Mouse (Mus musculus): Measurements from ENCODE around the gene C2cd4a.

Gene C2cd4a

DNA sequence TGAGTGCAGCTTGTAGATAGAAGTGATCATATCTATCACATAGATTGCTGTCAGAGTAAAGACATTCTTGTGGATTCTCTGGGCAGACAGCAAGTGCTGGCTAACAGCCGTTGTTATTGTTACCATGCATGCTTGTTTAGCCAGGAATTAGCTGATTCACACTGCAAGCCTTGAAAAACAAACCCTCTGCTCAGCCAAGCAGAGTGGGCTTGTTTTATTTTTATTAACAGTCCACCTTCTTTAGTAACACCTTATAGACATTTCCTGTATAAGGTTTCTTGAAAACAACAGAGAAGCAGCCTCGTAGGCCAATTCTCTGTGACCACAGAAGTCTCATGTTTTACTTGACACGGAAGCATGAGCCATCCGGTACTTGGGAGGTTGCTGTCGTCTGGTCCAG lies 2.4 kb upstream of the C2cd4a start:
- no peak for DNase-seq (ENCODE audit: low spot score)

DNA sequence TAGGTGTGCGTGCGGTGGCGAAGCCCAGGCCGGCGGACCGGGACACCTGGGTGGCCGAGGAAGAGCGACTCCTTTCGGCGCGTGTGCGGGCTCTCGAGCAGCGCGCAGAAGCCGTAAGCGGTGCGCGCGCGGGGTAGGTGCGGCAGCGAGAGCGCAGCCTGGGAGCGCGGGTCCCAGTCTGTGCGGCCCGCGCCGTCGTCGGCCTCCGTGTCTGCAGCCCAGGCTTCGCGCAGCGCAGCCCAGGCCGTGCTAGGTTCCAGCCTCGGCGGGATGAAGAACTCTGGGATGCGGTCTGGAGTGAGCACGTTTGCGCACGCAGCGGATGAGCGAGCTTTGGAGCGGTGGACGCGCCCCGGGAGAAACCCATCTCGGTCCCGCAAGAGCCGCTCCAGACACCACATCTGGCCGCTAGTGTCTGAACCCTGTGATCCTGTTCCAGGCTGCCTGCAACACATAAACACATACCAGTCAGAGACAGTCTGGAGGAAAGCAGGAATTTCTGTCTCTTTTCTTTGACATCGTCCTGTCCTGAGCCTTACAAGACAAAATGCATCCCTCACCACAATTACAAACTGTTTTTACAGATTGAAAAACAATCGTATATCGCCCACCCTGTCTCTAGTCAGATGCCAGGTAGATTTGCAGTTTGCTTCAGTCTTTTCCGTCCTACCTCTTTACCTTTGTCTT lies 628 bp downstream of the C2cd4a start:
- DNase-seq (ENCODE audit: low spot score) = no peak

DNA sequence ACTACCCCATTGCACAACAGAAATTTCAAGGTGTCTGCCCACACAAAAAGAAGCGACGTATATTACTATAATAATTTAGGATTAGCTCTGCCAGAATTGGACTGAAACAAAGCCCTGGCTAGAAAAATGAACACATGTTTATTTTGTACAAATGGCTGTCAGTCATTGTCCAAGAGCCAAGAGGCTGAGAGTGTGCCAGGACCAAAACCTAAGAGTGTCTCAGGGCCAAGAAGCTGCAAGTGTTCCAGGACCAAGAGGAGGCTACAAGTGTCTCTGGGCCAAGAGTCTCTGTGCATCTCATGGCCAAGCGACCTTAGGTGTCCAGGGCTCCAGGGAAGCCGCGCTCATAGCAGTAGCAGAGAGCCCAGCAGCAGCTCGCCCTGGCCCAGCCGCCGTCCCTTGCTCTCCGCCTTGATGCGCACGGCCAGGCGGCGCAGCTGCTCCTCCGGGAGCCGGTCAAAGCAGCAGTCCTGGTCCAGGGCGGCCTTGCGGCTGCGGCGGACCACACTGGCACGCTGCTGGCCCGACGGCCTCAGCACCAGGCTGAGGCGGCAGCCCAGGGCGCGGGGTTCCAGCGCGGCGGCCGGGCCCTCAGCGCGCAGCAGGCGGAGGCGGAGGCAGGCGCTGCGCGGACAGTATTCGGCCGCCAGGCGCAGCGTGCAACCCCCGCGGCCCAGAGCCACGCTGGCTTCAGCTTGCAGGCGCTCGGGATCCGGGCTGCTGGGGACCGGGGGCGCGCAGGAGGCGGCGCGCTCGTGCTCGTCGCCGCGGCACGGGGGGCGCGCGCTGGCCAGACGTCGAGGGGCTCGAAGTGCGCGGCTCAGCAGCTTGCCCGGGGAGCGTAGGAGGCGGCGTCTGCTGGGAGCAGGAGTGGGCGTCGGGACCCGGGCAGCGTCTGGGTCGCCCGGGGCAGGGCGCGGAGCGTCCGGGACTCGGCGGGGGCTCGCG lies 1.4 kb downstream of the C2cd4a start:
- no peak for DNase-seq (ENCODE audit: low spot score)

DNA sequence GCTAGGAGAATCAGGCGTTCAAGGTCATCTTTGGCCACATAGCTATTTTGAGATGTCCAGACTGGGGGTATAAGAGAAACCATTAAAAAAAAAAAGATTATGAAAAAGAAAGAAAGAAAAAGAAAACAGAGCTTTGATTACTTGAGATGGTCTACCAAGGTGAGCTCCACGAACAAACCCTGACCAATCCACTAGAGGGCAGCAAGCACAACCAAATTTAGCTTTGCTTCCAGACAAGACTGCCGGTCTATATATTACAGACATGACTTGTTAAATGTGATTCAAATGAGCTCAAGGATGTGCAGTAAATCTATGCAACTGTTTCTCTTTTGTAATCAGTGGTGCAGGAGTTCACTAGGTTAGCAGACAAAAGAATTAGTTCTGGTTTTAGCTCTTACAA lies 3.9 kb downstream of the C2cd4a start:
- DNase-seq (ENCODE audit: low spot score) = peak; percentile 72

DNA sequence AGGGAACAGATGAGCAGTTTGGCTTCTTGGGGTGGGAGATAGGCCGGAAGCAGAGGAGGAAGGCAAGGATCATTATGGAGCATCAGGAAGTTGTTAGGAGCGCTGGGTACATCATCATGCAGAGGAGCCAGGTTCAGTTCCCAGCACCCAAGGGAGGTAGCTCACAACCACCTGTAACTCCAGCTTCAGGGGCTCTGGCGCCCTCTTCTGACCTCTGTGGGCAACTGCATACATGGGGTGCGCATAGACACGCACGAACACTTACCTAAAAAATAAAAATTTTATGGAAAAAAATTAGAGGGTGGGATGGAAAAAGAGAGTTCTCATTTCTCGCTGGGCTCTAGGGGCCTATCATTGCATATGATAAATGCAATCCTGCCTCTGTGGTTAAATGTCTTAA lies 6.6 kb downstream of the C2cd4a start:
- DNase-seq (ENCODE audit: low spot score) = no peak

DNA sequence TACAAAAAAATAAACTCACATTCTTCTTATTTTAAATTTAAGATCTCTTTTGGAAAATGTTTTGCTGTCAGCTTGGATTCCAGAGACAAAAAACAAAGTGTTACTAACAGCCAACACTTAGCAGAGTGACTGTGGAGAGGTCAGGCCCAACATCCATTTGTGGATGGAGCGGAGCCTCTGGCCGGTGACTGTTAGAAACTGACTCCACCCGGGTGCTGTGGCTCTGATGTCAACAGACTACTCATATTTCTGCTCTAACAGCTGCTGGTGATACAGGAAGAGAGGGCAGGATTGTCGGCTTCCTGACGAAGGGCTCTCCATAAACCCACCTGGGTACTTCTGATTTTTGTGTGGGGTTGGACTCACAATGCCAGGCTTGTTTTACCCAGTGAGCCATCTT lies 9.0 kb downstream of the C2cd4a start:
- DNase-seq (ENCODE audit: low spot score) = no peak

DNA sequence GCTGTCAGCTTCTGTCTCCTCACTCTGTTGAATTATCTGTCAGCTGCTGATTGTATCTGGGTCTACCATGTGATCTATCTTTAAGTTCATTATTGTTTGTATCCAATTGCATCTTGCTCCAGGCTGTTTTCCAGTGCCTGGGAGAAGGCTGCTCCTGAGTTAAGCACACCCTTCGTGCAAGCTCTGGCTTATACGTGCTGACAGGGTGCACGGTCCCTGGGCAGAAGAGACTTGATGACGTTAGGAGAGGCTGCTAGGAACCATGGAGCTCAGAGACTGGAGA lies 13.5 kb downstream of the C2cd4a start:
- no peak for DNase-seq (ENCODE audit: low spot score)

DNA sequence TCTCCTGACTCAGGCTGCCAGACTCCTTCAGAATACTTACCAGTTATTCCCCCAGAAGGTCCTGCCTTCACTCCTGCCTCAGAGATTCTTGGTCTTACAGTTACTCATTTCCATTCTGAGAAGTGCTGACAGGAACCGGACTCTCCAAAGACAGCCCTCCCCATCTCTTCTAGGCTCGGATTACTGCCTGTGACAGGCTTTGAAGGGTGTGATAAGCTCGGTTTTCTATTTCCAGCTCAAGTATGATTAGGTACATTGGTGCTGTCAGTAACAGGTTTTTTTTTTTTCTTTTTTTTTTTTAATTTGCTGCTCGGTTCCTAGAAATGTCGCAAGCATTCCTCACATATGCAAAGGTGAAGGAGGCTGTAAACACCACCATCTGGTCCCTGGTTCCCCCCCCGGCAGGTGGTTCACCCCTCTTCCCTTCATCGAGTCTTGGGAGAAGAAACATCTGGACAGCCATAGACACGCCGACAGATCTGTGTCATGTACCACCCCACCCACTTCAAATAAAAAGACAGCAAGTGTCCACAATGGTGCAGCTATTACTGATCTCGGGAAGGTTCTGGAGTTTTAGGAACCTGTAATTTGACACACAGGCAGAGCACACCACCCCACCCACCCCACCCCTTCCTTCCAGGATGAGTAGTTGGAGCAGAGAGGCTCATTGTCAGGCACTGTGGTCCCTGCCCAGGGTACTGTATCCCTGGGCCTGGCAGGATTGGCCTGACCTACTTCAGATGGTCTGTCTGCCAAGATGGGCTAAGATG lies 14.0 kb downstream of the C2cd4a start:
- no peak for DNase-seq (ENCODE audit: low spot score)

DNA sequence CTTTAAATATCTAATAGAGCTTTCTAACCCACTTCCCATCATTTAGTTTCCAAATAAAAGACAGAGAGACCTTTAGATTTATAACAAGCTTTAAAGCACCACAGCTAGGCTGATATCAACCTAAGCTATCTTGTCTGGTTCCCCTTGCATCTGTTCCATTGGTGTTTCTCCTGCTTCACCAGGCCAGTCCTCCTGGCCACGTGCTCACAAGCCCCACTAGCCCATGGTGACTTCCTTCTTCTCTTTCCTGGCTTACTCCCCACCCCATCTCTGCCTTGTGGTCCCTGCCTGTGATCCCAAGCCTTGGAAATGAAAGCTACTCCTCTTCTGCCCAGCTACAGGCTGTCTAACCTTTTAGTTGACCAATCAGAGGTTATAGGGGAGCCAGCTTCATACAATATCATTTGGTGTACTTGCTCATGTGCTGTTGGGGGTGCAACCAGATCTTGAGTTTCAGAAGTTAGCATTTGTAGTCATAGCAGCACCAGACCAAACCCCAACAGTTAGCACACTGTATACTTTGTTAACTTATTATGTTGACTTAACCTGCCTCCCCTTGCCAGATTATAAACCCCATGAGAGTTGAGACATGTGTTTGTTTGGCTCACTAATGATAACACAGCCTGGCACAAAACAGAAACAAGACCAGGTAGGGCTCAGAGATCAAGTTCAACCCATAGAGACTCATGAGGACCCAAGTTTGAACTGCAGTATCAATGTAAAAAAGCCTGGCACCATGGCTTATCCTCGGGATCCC lies 15.8 kb downstream of the C2cd4a start:
- no peak for DNase-seq (ENCODE audit: low spot score)

DNA sequence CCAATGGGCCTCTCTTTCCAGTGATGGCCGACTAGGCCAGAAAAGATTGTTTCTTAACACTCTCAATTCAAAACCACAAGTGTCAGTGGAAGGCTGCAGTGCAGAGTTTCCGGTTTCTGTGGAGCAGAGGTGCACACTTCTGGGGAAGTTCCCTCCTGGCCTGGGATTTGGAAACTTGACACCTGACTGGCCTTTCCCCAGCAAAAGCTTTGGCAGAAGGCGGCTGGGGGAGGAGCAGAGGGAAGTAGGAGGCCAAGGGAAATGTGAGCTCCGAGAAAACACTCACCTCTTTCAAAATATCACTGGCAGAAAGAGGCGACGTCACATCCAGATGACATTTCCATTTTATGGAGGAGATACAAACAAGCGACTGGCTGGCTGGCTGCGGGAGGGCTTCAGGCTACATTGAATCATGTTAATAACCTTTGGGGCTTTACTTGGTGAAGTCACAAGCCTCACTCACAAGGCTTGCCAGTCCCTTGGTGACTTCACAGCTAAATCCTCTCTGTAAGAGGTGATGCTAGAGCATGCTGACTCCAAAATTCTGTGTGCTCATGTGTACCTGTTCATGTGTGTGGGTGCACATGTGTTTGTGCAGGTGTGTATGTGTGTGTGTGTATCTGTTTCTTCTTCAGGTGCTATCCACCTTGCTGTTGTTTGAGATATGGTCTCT lies 18.3 kb downstream of the C2cd4a start:
- DNase-seq (ENCODE audit: low spot score) = peak; percentile 80

DNA sequence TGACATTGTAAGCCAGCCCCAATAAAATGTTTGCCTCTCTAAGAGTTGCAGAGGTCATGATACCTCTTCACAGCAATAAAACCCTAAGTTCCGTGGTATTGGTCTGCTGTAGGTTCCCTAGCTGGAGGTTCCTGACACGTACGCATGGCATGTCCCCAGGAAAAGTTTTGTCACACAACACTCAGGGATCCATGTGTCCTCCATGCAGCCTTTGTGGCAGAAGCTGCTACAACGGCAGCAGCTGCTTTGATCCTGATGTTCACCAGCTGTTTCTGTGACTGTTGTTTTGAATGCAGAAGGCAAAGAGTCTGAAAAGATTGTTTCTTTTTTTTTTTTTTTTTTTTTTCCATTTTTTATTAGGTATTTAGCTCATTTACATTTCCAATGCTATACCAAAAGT lies 19.0 kb downstream of the C2cd4a start:
- DNase-seq (ENCODE audit: low spot score) = no peak

DNA sequence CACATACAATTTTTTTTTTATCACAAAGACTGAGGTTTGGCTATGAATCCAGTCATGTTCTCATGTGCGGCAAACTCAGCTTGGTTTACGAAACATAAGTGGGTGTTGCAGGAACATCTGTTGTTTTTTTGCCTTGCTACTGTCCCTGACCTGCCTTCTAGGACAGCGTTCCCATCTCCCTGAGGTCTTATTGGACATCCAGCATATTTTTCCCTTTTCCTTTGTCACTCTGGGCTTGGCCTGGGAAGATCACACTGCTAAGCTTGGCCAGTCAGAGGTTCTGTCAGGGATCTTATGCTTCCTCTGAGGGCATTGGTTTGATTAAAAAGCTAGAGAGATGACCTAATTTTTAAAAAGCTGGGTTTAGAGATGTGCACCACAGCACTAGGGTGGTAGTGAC lies 21.0 kb downstream of the C2cd4a start:
- DNase-seq (ENCODE audit: low spot score) = no peak

DNA sequence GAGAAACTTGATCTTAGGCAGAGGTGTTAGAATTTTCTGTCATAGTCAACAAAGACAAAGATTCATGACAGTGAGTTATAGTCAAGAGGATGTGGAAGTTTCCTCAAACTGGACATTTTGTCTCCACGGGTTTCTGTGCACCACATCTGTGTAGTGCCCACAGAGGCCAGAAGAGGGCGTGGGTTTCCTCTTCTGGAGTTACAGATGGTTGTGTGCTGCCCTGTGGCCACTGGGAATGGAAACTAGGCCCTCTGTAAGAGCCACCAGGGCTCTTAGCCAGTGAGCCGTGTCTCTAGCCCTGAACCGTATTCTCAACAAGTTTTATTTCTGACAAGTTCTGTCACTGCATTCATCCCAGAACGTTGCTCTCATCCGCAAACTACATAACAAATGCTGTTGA lies 21.6 kb downstream of the C2cd4a start:
- DNase-seq (ENCODE audit: low spot score) = no peak

DNA sequence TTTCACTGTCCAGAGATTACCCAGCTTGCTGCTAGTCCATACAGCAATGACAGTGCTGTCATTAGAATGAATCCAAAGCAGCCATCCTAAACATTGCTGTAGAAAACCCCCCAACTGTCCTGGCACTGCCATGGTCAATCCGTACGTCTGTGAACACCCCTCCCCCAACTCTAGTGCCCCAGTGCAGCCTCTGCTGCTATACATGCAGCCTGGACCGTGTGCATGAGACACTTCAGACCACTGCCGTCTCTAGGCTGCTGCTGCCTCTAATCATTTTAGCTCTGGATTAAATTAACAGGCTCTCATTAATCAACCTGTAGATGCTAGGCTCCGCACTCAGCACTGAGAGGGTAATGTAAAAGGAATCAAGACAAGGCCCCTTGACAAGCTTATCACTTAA lies 25.1 kb downstream of the C2cd4a start:
- DNase-seq (ENCODE audit: low spot score) = no peak

DNA sequence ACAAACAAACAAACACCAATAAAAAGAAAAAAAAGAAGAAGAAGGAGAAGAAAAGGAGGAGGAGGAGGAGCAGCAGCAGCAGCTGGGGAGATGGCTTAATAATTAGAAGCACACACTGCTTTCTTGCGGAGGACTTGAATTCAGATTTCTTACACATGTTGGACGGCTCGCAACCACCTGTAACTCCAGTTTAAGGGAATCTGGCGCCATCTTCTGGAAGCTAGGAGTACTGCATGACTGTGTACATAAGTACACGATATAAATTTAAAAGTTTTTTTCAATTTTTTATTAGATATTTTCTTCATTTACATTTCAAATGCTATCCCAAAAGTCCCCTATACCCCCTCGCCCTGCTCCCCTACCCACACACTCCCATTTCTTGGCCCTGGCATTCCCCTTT lies 29.9 kb downstream of the C2cd4a start:
- peak; percentile 41 for DNase-seq (ENCODE audit: low spot score)

DNA sequence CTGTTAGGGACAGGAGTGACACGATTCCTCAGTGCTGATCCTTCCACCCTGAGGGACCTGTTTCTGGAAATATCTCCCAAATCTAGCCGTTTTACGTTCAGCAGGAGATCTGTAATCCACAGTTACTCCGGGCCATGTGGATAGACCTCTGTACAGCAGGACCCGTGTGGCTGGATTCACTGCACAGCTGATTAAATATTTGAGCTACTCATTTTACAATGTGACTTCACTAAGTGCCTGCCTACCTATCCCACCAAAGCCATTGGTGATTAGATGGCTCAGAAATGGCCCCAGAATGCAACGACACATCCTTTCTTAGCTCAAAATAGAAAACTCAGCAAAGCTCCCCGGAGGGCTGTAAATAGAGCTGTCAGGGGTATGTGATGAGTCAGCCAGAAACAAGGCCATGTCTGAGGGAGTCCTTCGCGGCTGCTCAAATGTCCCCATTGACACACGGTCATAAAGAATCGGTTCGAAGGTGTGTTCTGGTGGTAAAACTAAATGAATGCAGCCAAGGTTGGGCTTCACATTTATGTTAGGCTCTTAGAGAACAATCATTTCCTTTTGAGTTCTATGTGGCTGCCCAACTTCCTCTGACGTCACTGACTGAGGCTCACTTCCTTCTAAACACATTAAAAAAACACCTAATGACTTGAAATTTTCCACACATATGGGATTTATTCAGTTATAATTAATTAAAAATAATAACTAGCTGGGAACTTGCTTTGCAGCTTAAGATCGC lies 32.9 kb downstream of the C2cd4a start:
- no peak for DNase-seq (ENCODE audit: low spot score)

DNA sequence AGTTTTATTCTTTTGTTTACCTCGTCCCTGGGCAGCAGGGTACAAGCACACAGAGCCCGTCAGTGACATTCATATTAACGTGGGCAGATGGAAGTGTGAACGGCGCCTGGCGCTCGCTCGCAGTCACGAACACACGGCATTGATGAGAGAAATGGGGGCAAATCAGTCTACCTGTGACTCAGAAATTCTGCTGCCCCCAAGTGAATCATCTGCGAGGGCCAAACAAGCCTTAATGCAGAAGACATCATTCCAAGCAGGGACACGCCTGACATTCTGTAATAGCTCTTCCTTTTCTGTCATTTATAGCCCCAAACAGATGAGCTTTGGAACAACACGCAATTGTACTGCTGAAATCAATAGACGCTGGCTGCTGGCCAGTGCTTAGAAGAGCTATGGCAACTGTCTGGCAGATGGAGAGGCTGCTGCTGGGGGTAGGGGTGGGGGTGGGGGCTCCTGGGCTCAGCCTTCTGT lies 36.9 kb downstream of the C2cd4a start:
- DNase-seq (ENCODE audit: low spot score) = no peak

DNA sequence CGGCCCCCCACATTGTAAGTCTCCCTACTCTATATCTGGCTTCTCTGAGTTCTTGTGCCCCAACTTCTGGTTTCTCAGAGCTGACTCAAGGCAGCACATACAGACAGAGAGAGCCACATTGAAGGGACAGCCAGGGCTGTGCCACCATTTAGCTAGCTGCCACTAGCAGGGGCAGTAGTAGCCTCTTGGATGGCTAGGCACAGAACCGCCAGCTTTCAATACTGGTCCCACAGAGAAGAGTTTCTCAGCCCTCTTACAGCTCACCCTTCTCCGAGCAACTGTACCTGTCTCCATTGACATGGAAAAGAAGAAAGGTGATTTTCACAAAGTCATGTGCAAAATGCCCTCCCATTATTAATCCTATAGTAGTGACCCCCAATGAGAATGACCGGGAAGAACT lies 37.5 kb downstream of the C2cd4a start:
- DNase-seq (ENCODE audit: low spot score) = no peak

DNA sequence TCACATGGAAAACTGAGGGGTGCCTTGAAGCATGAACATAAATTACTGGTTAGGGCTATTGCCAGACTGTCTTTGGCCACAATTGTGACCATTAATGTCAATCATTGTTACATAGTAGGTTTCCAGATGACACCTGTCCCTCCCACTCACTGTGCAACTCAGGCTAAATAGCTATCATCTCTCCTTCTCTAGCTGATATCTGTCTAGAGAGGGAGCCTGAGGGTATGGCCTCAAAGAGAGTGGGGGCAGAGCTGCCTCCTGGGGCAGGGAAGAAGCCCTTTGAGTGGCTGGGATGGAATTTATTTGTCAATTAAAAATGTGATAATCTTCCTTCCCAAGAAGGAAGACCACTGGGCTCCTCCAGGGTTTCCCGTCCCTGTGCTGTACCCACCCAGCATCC lies 37.9 kb downstream of the C2cd4a start:
- DNase-seq (ENCODE audit: low spot score) = no peak

DNA sequence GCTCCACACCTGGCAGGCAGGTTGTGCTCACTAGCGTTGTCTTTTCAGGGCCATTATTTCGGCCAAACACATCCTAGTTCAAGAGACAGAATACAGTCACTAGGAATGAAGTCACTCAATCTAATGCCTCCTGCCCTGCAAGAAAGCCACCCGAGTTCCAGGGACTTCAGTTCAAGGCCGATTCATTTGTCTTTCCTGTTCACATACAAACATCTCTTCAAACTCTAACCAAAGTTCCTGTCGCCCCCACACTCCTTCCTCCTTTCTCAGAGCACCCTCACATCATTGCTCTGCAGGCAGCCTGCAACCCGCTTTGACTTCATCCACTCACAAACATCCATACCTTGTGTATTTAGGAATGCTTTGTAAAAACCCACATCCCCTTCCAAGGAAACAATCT lies 38.6 kb downstream of the C2cd4a start:
- DNase-seq (ENCODE audit: low spot score) = no peak

DNA sequence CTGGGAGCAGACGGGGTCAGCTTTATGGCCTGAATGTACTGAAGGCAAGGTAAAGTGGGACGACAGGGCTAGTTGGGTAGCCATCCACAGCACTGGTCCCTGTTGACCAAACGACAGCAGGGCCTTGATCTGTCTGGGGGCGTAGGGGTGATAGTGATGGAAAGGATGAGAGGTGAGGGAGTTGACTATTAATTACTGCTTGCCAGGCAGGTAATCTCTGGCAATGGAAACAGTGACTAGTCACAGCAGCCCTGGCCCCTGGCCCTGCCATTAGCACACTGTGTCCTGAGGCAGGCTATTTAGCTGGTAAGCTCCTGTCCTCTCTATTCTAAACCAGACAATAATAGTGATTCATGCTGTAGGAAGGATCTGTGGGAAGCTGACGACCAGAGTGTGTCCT lies 39.7 kb downstream of the C2cd4a start:
- DNase-seq (ENCODE audit: low spot score) = no peak
